Mouse (Mus musculus): ENCODE results near the gene Sox8. TPM values are rescaled to one million over a fixed set of nuclear protein-coding genes. Genes with fewer than 3 reads are reported as not detected.

The Sox8 gene
- 2.4 and 3.3 TPM in 2 replicates for polyA plus RNA-seq (2016; fragmentation: Nextera tagmentation; extraction: Ambion mirVana)

DNA sequence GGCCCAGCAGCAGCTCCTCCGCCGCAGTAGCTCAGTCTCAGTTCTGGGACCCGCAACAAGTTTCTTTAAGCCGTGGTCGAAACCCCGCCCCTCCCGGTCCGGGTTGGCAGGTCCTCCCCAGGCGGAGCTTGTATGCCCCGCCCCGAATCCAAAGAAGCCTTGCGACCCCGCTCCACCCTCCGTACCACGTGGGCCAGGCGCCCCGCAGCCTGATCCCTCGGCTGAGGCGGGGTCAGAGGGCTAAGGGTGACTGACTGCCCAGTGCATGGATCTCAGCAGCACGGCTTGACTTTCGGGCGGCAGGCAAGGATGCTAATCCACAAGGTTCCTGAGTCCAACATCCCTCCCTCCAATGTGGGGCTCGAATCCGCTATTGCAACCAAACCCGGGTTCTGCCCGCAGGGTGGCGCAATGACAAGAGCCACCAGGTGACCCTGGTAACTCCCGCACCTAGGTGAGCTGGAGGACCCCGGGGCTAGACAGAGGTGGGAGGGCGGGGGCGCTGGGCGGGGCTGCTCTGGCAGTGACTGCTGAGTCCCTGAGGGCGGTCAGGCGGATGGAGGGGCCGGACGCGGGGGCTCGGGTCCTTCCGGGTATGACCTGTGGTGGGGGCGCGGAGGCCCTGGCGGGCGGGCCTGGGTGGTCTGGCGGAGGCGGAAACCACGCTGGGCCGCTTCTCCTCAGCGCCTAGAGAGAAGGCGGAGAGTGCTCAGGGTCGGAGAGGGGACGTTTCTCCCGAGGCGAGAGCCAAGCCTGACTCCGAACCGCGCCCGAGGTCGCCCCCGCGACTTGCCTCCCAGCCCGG is at the start of gene Sox8:
Gene Sox8 (minus strand): TSS at position 39 of the 805 bp plus-strand sequence.
- no peaks in the 10 kb centered on the region for H3K9me3 ChIP-seq (replicated peaks)
- H3K27me3 ChIP-seq (ENCODE audit: low read depth, poor library complexity, severe bottlenecking) = peaks cover 90% of the 10 kb centered on the region
- peak within 1 kb of the TSS; percentile 77 for H3K27ac ChIP-seq (replicated peaks)
- peak within 1 kb of the TSS; percentile 63 for H3K4me3 ChIP-seq
- DNase-seq (ENCODE audit: low spot score) = peak; percentile 95
- H3K36me3 ChIP-seq = 0 out of 2 replicates have a peak, but pooled peaks cover 4% of the 10 kb centered on the region
- WGBS = under 1% methylated on average over 61 of the region's 61 CpGs
- peaks cover 58% of the 10 kb centered on the region for H3K4me1 ChIP-seq

DNA sequence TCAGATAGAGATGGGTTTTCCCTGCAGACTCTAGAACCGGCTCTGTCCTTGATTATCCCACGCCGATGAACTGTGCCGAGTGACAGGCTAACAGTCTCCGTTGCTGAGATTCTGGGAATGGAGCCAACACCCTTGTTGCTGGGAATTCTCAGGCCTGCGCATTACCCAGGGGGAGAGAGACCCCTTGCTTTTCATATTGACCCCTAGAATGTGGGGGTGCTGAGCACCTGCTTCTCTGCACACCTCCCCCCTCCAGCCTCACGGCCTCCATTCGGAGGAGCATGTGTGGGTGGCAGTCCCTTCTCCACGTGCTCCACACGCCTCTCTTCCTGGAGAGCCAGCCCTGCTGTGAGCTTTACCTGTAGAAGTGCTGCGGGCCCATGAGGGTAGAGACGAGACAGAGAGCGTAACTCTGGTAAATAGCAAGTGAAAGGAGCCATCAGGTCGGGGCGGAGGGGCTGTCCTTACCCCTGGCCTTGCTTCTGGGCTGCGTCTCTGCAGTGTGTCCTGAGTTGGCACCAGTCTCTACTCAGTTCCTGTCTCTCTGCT is 48.1 kb upstream of the Sox8 start:
- H3K9me3 ChIP-seq (replicated peaks) = no peaks in the 10 kb centered on the region
- DNase-seq (ENCODE audit: low spot score) = no peak
- H3K4me1 ChIP-seq = peaks cover 22% of the 10 kb centered on the region
- peaks cover 44% of the 10 kb centered on the region for H3K36me3 ChIP-seq
- no peak overlapping the region for H3K4me3 ChIP-seq
- 87% methylated on average over 16 of the region's 16 CpGs for WGBS
- no peak overlapping the region for H3K27ac ChIP-seq (replicated peaks)
- no peaks in the 10 kb centered on the region for H3K27me3 ChIP-seq (ENCODE audit: low read depth, poor library complexity, severe bottlenecking)

DNA sequence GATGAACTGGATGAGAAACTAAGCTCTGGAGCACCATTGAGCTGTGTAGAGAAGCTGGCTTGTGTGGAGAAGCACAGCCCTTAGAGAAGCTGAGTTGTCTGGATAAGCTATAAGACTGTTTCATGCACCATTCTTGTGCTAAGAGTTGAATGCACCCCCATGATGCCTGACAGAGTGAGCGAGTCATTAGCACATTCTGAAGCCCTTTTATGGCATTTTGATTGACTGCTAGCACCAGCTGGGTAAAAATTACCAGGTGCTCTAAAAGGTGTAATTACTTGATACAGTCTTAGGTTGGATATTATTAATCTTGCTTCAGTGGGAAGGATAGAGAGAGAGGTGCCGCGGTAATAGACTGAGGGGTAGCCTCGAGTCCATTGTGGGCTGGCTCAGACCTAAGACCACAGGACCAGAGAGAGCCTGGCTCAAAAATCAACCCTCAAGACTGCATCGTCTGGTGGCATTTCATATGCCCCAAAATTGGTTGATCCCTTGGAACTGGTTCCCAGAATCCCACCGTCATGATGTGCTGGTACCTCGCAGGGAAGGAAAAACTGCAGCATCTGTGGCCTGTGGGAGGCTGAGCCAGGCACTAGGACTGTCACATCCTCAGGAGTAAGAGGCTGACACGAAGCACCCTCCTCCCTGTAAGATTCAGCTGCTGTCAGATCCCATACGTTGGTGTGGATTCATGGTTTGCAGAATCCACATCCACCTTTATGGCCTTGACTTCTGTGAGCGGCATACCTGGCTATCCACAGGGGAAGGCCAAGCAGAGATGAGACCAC is 44.4 kb upstream of the Sox8 start:
- Histone ChIP-seq H3K9me3 (replicated peaks) (no peaks in the 10 kb centered on the region), H3K36me3 (peaks cover 50% of the 10 kb centered on the region), H3K27me3 (ENCODE audit: low read depth, poor library complexity, severe bottlenecking) (no peaks in the 10 kb centered on the region), H3K27ac (replicated peaks) (no peak overlapping the region), H3K4me3 (no peak overlapping the region), H3K4me1 (peaks cover 16% of the 10 kb centered on the region)
- WGBS = 92% methylated on average over 10 of the region's 10 CpGs
- no peak for DNase-seq (ENCODE audit: low spot score)

DNA sequence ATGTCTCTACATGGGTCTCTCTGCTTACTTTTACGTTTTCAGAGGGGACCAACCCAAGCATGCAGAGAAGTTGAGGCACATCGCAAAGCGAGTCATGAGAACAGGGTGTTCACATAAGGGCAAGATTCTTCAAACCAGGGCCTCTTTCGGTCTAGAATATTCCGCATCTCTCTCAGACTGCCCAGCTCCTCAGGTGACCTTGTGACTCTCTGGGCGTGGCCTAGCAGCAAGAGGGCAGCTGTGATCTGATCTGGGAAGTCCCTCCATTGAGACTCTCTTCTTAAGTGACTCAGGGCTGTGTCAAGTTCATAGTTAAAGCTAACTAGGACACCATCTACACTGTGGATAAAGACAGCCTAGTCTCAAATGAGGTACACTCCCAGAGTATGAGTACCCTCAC is 42.8 kb upstream of the Sox8 start:
- Histone ChIP-seq H3K4me1 (peaks cover 16% of the 10 kb centered on the region), H3K27ac (replicated peaks) (no peak overlapping the region), H3K36me3 (peaks cover 47% of the 10 kb centered on the region), H3K4me3 (no peak overlapping the region), H3K27me3 (ENCODE audit: low read depth, poor library complexity, severe bottlenecking) (no peaks in the 10 kb centered on the region), H3K9me3 (replicated peaks) (no peaks in the 10 kb centered on the region)
- 96% methylated on average over 6 of the region's 6 CpGs for WGBS
- DNase-seq (ENCODE audit: low spot score) = no peak

DNA sequence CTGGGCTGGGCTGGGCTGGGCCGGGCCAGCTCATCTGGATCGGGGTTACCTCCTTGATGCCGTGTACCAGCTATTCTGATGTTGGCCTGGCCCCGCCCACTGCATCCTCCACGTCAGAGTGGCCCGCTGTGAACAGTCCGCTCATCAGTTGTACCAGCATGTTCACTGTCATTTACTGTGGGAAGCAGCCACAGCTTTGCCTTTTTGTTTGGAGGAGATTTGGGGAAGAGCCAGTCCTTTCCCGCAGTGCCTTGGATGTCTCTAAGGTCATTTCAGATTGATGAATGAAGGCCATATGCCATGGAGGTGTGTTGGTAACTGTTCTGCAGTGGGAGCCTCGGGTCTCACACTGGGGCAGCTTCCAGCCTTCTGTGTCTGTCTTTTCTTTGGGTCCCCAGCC is 42.1 kb upstream of the Sox8 start:
- Histone ChIP-seq H3K27me3 (ENCODE audit: low read depth, poor library complexity, severe bottlenecking) (no peaks in the 10 kb centered on the region), H3K9me3 (replicated peaks) (no peaks in the 10 kb centered on the region), H3K4me1 (peaks cover 13% of the 10 kb centered on the region), H3K27ac (replicated peaks) (no peak overlapping the region), H3K36me3 (peaks cover 48% of the 10 kb centered on the region), H3K4me3 (no peak overlapping the region)
- DNase-seq (ENCODE audit: low spot score) = no peak
- 87% methylated on average over 9 of the region's 9 CpGs for WGBS

DNA sequence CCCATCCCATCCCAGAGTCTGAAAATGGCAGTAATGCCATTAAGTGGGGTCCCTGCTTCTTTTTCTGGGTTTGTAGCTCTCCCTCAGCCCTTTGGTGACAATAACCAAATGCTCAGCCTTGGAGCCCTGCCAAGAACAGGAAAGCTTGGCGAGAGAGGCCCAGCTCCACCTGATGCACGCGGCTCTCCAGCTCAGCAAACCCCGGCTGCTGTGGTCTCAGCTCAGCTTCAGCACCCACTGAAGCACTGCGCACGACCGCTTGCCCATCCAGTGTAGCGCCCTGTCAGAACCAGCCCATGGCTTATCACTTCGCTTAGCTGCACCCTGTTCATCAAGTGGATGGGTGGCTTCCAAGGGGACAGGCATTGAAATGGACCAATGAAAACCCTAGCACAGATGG is 39.7 kb upstream of the Sox8 start:
- Histone ChIP-seq H3K27ac (replicated peaks) (no peak overlapping the region), H3K27me3 (ENCODE audit: low read depth, poor library complexity, severe bottlenecking) (no peaks in the 10 kb centered on the region), H3K9me3 (replicated peaks) (no peaks in the 10 kb centered on the region), H3K4me3 (no peak overlapping the region), H3K4me1 (peaks cover 20% of the 10 kb centered on the region), H3K36me3 (peaks cover 32% of the 10 kb centered on the region)
- WGBS = 91% methylated on average over 9 of the region's 9 CpGs
- no peak for DNase-seq (ENCODE audit: low spot score)

DNA sequence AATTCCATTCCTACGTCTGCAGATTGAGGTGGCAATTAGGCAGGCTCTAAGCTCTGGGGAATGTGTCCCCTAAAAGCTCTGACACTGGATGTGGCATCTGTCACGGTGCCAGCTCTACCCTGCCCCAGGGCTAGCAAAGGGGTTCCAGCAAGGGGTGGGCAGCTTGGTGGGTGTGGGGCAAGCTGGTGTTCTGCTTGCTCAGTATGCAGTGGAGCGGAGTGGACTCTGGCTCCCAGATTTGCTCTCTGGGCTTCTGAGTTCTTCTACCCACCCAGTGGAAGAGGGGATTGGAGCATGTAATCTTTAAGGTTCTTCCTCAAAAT is 39.0 kb upstream of the Sox8 start:
- H3K4me3 ChIP-seq = no peak overlapping the region
- peaks cover 23% of the 10 kb centered on the region for H3K4me1 ChIP-seq
- no peak overlapping the region for H3K27ac ChIP-seq (replicated peaks)
- H3K36me3 ChIP-seq = peaks cover 28% of the 10 kb centered on the region
- no peaks in the 10 kb centered on the region for H3K27me3 ChIP-seq (ENCODE audit: low read depth, poor library complexity, severe bottlenecking)
- no peaks in the 10 kb centered on the region for H3K9me3 ChIP-seq (replicated peaks)
- 86% methylated on average over 3 of the region's 3 CpGs for WGBS
- DNase-seq (ENCODE audit: low spot score) = no peak

DNA sequence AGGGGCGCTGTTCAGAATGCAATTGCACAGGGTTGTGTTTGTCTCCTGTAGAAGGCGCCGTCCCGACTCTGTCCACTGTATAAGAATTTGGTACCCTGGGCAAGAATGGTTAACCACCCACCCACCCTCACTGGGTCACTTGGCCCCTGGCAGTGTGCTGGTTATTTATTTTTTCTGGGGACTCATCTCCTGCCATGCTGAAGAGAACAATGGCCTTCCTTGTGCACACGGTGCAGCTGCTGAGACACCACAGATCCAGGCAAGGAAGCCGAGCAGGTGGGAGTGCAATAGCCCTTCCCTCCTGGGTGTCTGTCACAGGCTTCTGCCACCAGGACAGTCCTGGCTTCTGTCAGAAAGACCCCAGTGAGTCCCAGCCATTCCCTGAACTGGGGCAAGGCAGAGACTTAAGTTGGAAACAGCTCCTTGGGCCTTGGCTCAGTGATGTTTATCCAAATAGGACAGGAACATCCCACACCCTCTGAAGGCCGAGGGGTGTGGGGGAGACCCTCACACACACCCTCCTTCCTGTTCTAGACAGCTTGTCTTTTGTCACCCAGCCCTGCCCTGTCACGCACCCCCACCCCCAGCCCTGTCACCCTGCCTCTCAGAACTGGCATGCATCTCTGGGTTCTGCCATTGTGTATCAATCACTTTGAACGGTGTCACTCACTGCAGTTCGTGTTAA is 38.5 kb upstream of the Sox8 start:
- H3K4me3 ChIP-seq = no peak overlapping the region
- DNase-seq (ENCODE audit: low spot score) = no peak
- peaks cover 22% of the 10 kb centered on the region for H3K36me3 ChIP-seq
- H3K27me3 ChIP-seq (ENCODE audit: low read depth, poor library complexity, severe bottlenecking) = no peaks in the 10 kb centered on the region
- H3K27ac ChIP-seq (replicated peaks) = 0 out of 2 replicates have a peak overlapping the region, but pooled peaks have one; percentile 6
- H3K4me1 ChIP-seq = peaks cover 26% of the 10 kb centered on the region
- 79% methylated on average over 10 of the region's 10 CpGs for WGBS
- H3K9me3 ChIP-seq (replicated peaks) = no peaks in the 10 kb centered on the region

DNA sequence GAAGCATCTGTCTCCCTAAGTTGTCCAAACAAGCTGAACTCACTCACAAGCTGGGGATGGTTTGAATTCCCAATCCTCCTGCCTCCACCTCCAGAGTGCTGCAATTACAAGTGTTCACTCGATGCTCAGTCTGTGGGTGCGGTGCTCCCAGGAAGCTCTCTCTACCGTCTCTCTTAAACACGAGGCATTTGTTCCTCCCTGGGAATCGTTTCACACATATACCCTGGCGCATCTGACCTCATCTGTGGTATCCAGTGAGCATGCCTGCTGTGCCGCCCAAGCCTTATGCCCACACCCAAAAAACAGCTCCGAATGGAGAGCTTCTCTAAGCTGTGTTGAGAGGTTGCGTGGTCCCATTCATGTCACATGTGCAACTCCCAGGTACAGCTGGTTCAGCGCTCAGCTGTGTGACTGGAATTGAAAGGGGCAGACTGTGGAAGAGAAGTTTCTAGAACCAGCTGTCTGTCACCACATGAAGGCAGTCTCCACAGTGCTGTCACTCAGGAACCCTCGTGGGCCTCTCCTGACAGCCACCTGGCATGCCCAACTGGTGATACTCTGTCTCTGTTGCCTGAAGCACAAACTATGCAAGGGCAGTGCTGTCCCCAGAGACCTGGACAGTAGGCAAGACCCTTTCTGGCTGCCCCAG is 37.8 kb upstream of the Sox8 start:
- no peaks in the 10 kb centered on the region for H3K27me3 ChIP-seq (ENCODE audit: low read depth, poor library complexity, severe bottlenecking)
- H3K9me3 ChIP-seq (replicated peaks) = no peaks in the 10 kb centered on the region
- peaks cover 15% of the 10 kb centered on the region for H3K36me3 ChIP-seq
- DNase-seq (ENCODE audit: low spot score) = no peak
- no peak overlapping the region for H3K4me3 ChIP-seq
- 0 out of 2 replicates have a peak overlapping the region, but pooled peaks have one; percentile 6 for H3K27ac ChIP-seq (replicated peaks)
- WGBS = 94% methylated on average over 11 of the region's 11 CpGs
- peaks cover 26% of the 10 kb centered on the region for H3K4me1 ChIP-seq

DNA sequence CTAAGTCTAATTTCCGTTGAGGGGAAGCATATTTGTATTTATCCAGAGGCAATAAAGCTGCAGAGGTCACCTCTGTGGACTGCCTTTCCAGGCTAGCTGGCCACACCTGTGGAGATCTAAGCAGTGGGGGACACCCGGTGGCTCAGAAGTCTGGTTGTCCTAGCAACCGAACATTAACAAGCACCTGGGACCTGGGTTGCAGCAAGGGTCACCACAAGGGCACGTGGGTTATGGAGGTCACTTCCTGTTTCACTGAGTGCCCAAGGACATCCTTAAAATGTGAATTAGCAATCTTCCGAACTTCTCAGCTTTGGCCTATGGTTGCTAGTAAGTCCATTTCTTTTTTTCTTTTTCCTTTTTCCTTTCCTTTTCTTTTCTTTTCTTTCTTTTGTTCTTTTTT is 33.7 kb upstream of the Sox8 start:
- 67% methylated on average over 5 of the region's 5 CpGs for WGBS
- Histone ChIP-seq H3K9me3 (replicated peaks) (no peaks in the 10 kb centered on the region), H3K36me3 (peaks cover 4% of the 10 kb centered on the region; the same call in 1 of the 2 replicates), H3K27ac (replicated peaks) (no peak overlapping the region), H3K4me1 (peaks cover 22% of the 10 kb centered on the region), H3K27me3 (ENCODE audit: low read depth, poor library complexity, severe bottlenecking) (no peaks in the 10 kb centered on the region), H3K4me3 (no peak overlapping the region)
- no peak for DNase-seq (ENCODE audit: low spot score)

DNA sequence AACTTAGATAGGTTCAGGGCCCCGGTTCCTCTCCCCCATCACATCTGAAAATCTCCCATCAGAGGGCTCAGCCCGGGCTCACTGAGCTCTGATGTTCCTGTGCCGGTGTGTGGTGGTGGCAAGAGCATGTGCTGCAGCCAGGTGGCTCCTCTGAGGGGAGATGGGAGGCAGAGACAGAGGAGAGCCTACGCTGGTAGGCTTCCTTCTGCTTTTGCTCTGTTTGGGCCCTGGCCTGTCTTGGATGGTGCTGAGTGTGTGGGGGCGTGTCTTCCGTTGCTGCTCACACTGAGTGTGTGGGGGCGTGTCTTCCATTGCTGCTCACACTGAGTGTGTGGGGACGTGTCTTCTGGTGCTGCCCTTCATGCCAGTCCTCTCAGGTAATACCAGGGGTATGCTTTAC is 31.9 kb upstream of the Sox8 start:
- Histone ChIP-seq H3K4me1 (peaks cover 14% of the 10 kb centered on the region), H3K4me3 (no peak overlapping the region), H3K36me3 (0 out of 2 replicates have a peak, but pooled peaks cover 7% of the 10 kb centered on the region), H3K27me3 (ENCODE audit: low read depth, poor library complexity, severe bottlenecking) (no peaks in the 10 kb centered on the region), H3K9me3 (replicated peaks) (no peaks in the 10 kb centered on the region), H3K27ac (replicated peaks) (0 out of 2 replicates have a peak overlapping the region, but pooled peaks have one; percentile 9)
- WGBS = 73% methylated on average over 8 of the region's 8 CpGs
- DNase-seq (ENCODE audit: low spot score) = no peak

DNA sequence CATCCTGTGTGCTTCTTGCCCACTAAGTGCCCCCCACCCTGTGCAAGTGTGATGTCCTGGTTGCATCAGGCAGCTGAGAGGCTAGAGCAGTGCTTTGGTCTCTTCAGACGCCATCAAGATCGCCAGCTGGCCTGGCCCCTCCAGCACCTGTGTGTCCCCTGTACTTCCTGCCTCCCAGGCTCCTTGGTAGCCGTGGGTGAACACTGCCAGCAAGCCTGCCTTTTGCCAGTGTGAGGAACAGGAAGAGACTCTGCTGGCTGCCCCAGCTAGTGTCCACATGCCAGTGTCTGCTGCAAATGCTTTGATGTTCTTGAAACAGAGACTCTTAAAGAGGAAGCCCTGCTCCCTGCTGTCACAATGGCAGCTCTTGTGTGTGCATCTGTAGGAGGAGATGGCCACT is 27.1 kb upstream of the Sox8 start:
- H3K27me3 ChIP-seq (ENCODE audit: low read depth, poor library complexity, severe bottlenecking) = no peaks in the 10 kb centered on the region
- H3K36me3 ChIP-seq = peaks cover 27% of the 10 kb centered on the region
- H3K4me1 ChIP-seq = peaks cover 11% of the 10 kb centered on the region
- no peak overlapping the region for H3K4me3 ChIP-seq
- no peak for DNase-seq (ENCODE audit: low spot score)
- H3K27ac ChIP-seq (replicated peaks) = no peak overlapping the region
- H3K9me3 ChIP-seq (replicated peaks) = no peaks in the 10 kb centered on the region
- 84% methylated on average over 3 of the region's 3 CpGs for WGBS
